Mouse (Mus musculus) bone marrow, adult 2 months (tissue): ENCODE measurements around the gene Rsg1.

ENCODE experiments used
- CTCF ChIP-seq: fragments of 200-500 bp; IDR thresholded peaks from 2 replicates; pipeline ENCODE4 v1.5.1; 2011; ENCODE audit warnings: low read length, control low read depth; ENCODE audit not compliant: control insufficient read depth, insufficient read depth
- POLR2A ChIP-seq: fragments of 200-500 bp; IDR thresholded peaks from 2 replicates; pipeline ENCODE4 v1.6.1; 2011; ENCODE audit warnings: low read depth, mild to moderate bottlenecking, control low read depth, low read length, borderline replicate concordance; ENCODE audit not compliant: control insufficient read depth

- no peak for TF ChIP-seq CTCF
- peak; percentile 13; the same call in 1 of the 2 replicates for TF ChIP-seq POLR2A
Measured at GRCm38 (mm10) chr4:141219583-141220213, 5.9 kb downstream of the Rsg1 start.
